Mouse (Mus musculus): Measurements from ENCODE around the gene Tmem104.

Gene Tmem104

GRCm38 (mm10) chr11:115264862-115265668 lies 77.8 kb downstream of the Tmem104 start:
- DNase-seq (ENCODE audit: low spot score in 2 of 2) = no peak

GRCm38 (mm10) chr11:115265771-115266399 lies 78.6 kb downstream of the Tmem104 start:
- DNase-seq (ENCODE audit: low spot score in 2 of 2) = no peak

- DNase-seq (ENCODE audit: low spot score in 2 of 2) = no peak
Measured at GRCm38 (mm10) chr11:115266400-115266778, 79.1 kb downstream of the Tmem104 start.

GRCm38 (mm10) chr11:115267061-115267883 lies 80.0 kb downstream of the Tmem104 start, which contains the start of gene Grin2c:
Gene Grin2c, minus strand, starts transcription at chr11:115267243.
- DNase-seq (ENCODE audit: low spot score in 2 of 2) = no peak

GRCm38 (mm10) chr11:115267958-115268357 lies 80.7 kb downstream of the Tmem104 start:
- no peak for DNase-seq (ENCODE audit: low spot score in 2 of 2)

GRCm38 (mm10) chr11:115269330-115270066 lies 82.2 kb downstream of the Tmem104 start:
- DNase-seq (ENCODE audit: low spot score in 2 of 2) = no peak

GRCm38 (mm10) chr11:115270148-115270861 lies 83.0 kb downstream of the Tmem104 start:
- DNase-seq (ENCODE audit: low spot score in 2 of 2) = peak in 1 of 2 experiments; percentile 47

- DNase-seq (ENCODE audit: low spot score in 2 of 2) = no peak
Measured at GRCm38 (mm10) chr11:115271052-115271451, 83.8 kb downstream of the Tmem104 start.

- DNase-seq (ENCODE audit: low spot score in 2 of 2) = no peak
Measured at GRCm38 (mm10) chr11:115271481-115271880, 84.2 kb downstream of the Tmem104 start.

GRCm38 (mm10) chr11:115272894-115273498 lies 85.7 kb downstream of the Tmem104 start:
- DNase-seq (ENCODE audit: low spot score in 2 of 2) = no peak

GRCm38 (mm10) chr11:115273735-115274134 lies 86.4 kb downstream of the Tmem104 start:
- no peak for DNase-seq (ENCODE audit: low spot score in 2 of 2)

GRCm38 (mm10) chr11:115274178-115274577 lies 86.9 kb downstream of the Tmem104 start:
- DNase-seq (ENCODE audit: low spot score in 2 of 2) = no peak

GRCm38 (mm10) chr11:115274771-115275170 lies 87.5 kb downstream of the Tmem104 start:
- DNase-seq (ENCODE audit: low spot score in 2 of 2) = no peak

GRCm38 (mm10) chr11:115275509-115275908 lies 88.2 kb downstream of the Tmem104 start:
- DNase-seq (ENCODE audit: low spot score in 2 of 2) = no peak

GRCm38 (mm10) chr11:115275954-115276353 lies 88.7 kb downstream of the Tmem104 start:
- no peak for DNase-seq (ENCODE audit: low spot score in 2 of 2)

- DNase-seq (ENCODE audit: low spot score in 2 of 2) = peak; percentile 94
Measured at GRCm38 (mm10) chr11:115276780-115277603, 89.7 kb downstream of the Tmem104 start, which contains the start of gene Fdxr. Gene Fdxr, minus strand, starts transcription at chr11:115277050.

- DNase-seq (ENCODE audit: low spot score in 2 of 2) = no peak
Measured at GRCm38 (mm10) chr11:115277604-115277975, 90.3 kb downstream of the Tmem104 start.

GRCm38 (mm10) chr11:115278176-115278575 lies 90.9 kb downstream of the Tmem104 start:
- DNase-seq (ENCODE audit: low spot score in 2 of 2) = no peak

- no peak for DNase-seq (ENCODE audit: low spot score in 2 of 2)
Measured at GRCm38 (mm10) chr11:115279726-115280125, 92.4 kb downstream of the Tmem104 start.
